Mouse (Mus musculus) neural tube, embryonic 13.5 days (tissue): Measurements from ENCODE around the gene Pik3c2a. TPM values are rescaled to one million over a fixed set of nuclear protein-coding genes. Genes with fewer than 3 reads are reported as not detected.

ENCODE experiments used
- ATAC-seq: fragments of 200-750 bp; cut with Nextera tagmentation; 2 replicates; pipeline ENCODE4 v1.8.0; 2017; ENCODE audit warnings: low read depth, mild to moderate bottlenecking, moderate TSS enrichment, moderate library complexity
- H3K27ac ChIP-seq: fragments of 300-500 bp; sonication (generic); replicated peaks from 2 replicates; pipeline ENCODE4 v1.5.1; 2015; ENCODE audit warnings: moderate library complexity, mild to moderate bottlenecking, inconsistent platforms
- H3K27me3 ChIP-seq: fragments of 300-500 bp; sonication (generic); 2 replicates; pipeline ENCODE4 v1.6.1; 2015; ENCODE audit warnings: mild to moderate bottlenecking, inconsistent platforms
- H3K36me3 ChIP-seq: fragments of 300-500 bp; sonication (generic); 2 replicates; pipeline ENCODE4 v1.6.1; 2015; ENCODE audit warnings: mild to moderate bottlenecking, inconsistent platforms
- H3K4me1 ChIP-seq: fragments of 300-500 bp; sonication (generic); replicated peaks from 2 replicates; pipeline ENCODE4 v1.6.1; 2015; ENCODE audit warnings: inconsistent platforms
- H3K4me2 ChIP-seq: fragments of 300-500 bp; sonication (generic); 2 replicates; pipeline ENCODE4 v1.6.1; 2015; ENCODE audit warnings: inconsistent platforms, mild to moderate bottlenecking, moderate library complexity
- H3K4me3 ChIP-seq: fragments of 300-500 bp; sonication (generic); 2 replicates; pipeline ENCODE4 v1.5.1; 2015; ENCODE audit warnings: mild to moderate bottlenecking, inconsistent platforms
- H3K9ac ChIP-seq: fragments of 300-500 bp; sonication (generic); 2 replicates; pipeline ENCODE4 v1.6.1; 2015; ENCODE audit warnings: moderate library complexity, mild to moderate bottlenecking, inconsistent platforms
- H3K9me3 ChIP-seq: fragments of 300-500 bp; sonication (generic); 2 replicates; pipeline ENCODE4 v1.6.1; 2016; ENCODE audit warnings: inconsistent platforms
- WGBS: fragments of 180-500 bp; shearing (Covaris S2); methylation state at CpG from one replicate; pipeline ENCODE4 v1.1.7; 2015; 5-methylcytosine and 5-hydroxymethylcytosine counted together
- polyA plus RNA-seq: library from polyadenylated mRNA; unstranded; fragments of >200 nt; fragmentation: Nextera tagmentation; extraction: Ambion mirVana; gene quantifications from 2 replicates; pipeline ENCODE4 v1.2.1, GENCODE M21; 2015

Pik3c2a gene
- polyA plus RNA-seq = 17.3 TPM in 2 replicates

- Histone ChIP-seq H3K4me2 (peak within 1 kb of the TSS; percentile 90), H3K9ac (peak within 1 kb of the TSS; percentile 91), H3K27me3 (no peaks in the 10 kb centered on the region), H3K36me3 (no peaks in the 10 kb centered on the region), H3K4me3 (peak within 1 kb of the TSS; percentile 86), H3K4me1 (peaks cover 41% of the 10 kb centered on the region), H3K9me3 (no peaks in the 10 kb centered on the region), H3K27ac (peak within 1 kb of the TSS; percentile 95)
- peak; percentile 99 for ATAC-seq
- WGBS = under 1% methylated on average over 63 of the region's 72 CpGs
These were observed at the start of gene Pik3c2a for GRCm38 (mm10) chr7:116443004-116443696. Pik3c2a (minus strand) TSS chr7:116443449.

- no peaks in the 10 kb centered on the region for H3K9me3 ChIP-seq
- ATAC-seq = no peak
- H3K4me2 ChIP-seq = no peak overlapping the region
- no peak overlapping the region for H3K9ac ChIP-seq
- WGBS = 76% methylated on average over 4 of the region's 4 CpGs
- no peaks in the 10 kb centered on the region for H3K27me3 ChIP-seq
- no peak overlapping the region for H3K4me3 ChIP-seq
- H3K27ac ChIP-seq = no peak overlapping the region
- H3K4me1 ChIP-seq = no peaks in the 10 kb centered on the region
- no peaks in the 10 kb centered on the region for H3K36me3 ChIP-seq
These were observed 47.9 kb upstream of the Pik3c2a start for GRCm38 (mm10) chr7:116491113-116491512.

GRCm38 (mm10) chr7:116485062-116485601, 41.9 kb upstream of the Pik3c2a start:
- Histone ChIP-seq H3K27me3 (no peaks in the 10 kb centered on the region), H3K27ac (no peak overlapping the region), H3K9me3 (no peaks in the 10 kb centered on the region), H3K4me3 (no peak overlapping the region), H3K4me1 (no peaks in the 10 kb centered on the region), H3K36me3 (no peaks in the 10 kb centered on the region), H3K4me2 (no peak overlapping the region), H3K9ac (no peak overlapping the region)
- WGBS = 88% methylated on average over 1 of the region's 1 CpGs
- no peak for ATAC-seq

- Histone ChIP-seq H3K4me3 (no peak overlapping the region), H3K9me3 (no peaks in the 10 kb centered on the region), H3K4me2 (no peak overlapping the region), H3K27ac (no peak overlapping the region), H3K36me3 (no peaks in the 10 kb centered on the region), H3K9ac (no peak overlapping the region), H3K27me3 (no peaks in the 10 kb centered on the region), H3K4me1 (no peaks in the 10 kb centered on the region)
- WGBS = 91% methylated on average over 5 of the region's 5 CpGs
- no peak for ATAC-seq
These were observed 41.0 kb upstream of the Pik3c2a start for GRCm38 (mm10) chr7:116484213-116484612.

- Histone ChIP-seq H3K9ac (no peak overlapping the region), H3K4me1 (no peaks in the 10 kb centered on the region), H3K36me3 (no peaks in the 10 kb centered on the region), H3K9me3 (no peaks in the 10 kb centered on the region), H3K27me3 (no peaks in the 10 kb centered on the region), H3K27ac (no peak overlapping the region), H3K4me2 (no peak overlapping the region), H3K4me3 (no peak overlapping the region)
- ATAC-seq = no peak
- 94% methylated on average over 5 of the region's 5 CpGs for WGBS
These were observed 40.5 kb upstream of the Pik3c2a start for GRCm38 (mm10) chr7:116483782-116484181.

GRCm38 (mm10) chr7:116483106-116483505, 39.9 kb upstream of the Pik3c2a start:
- Histone ChIP-seq H3K36me3 (no peaks in the 10 kb centered on the region), H3K27ac (no peak overlapping the region), H3K9ac (no peak overlapping the region), H3K4me1 (no peaks in the 10 kb centered on the region), H3K9me3 (no peaks in the 10 kb centered on the region), H3K4me2 (no peak overlapping the region), H3K4me3 (no peak overlapping the region), H3K27me3 (no peaks in the 10 kb centered on the region)
- 38% methylated on average over 1 of the region's 1 CpGs for WGBS
- no peak for ATAC-seq

GRCm38 (mm10) chr7:116476264-116476663, 33.0 kb upstream of the Pik3c2a start:
- no peak overlapping the region for H3K4me3 ChIP-seq
- no peak overlapping the region for H3K27ac ChIP-seq
- H3K9me3 ChIP-seq = no peaks in the 10 kb centered on the region
- H3K4me1 ChIP-seq = no peaks in the 10 kb centered on the region
- no peaks in the 10 kb centered on the region for H3K36me3 ChIP-seq
- no peak overlapping the region for H3K4me2 ChIP-seq
- 83% methylated on average over 5 of the region's 5 CpGs for WGBS
- no peak overlapping the region for H3K9ac ChIP-seq
- no peak for ATAC-seq
- no peaks in the 10 kb centered on the region for H3K27me3 ChIP-seq

GRCm38 (mm10) chr7:116475836-116476235, 32.6 kb upstream of the Pik3c2a start:
- Histone ChIP-seq H3K9me3 (no peaks in the 10 kb centered on the region), H3K27me3 (no peaks in the 10 kb centered on the region), H3K4me3 (no peak overlapping the region), H3K36me3 (no peaks in the 10 kb centered on the region), H3K4me1 (no peaks in the 10 kb centered on the region), H3K4me2 (no peak overlapping the region), H3K27ac (no peak overlapping the region), H3K9ac (no peak overlapping the region)
- no peak for ATAC-seq

GRCm38 (mm10) chr7:116462114-116462513, 18.9 kb upstream of the Pik3c2a start:
- ATAC-seq = no peak
- WGBS = 65% methylated on average over 8 of the region's 8 CpGs
- Histone ChIP-seq H3K9ac (no peak overlapping the region), H3K27ac (no peak overlapping the region), H3K4me2 (no peak overlapping the region), H3K27me3 (no peaks in the 10 kb centered on the region), H3K4me1 (no peaks in the 10 kb centered on the region), H3K9me3 (no peaks in the 10 kb centered on the region), H3K36me3 (no peaks in the 10 kb centered on the region), H3K4me3 (no peak overlapping the region)

- ATAC-seq = no peak
- no peaks in the 10 kb centered on the region for H3K36me3 ChIP-seq
- no peak overlapping the region for H3K4me2 ChIP-seq
- no peaks in the 10 kb centered on the region for H3K4me1 ChIP-seq
- no peak overlapping the region for H3K4me3 ChIP-seq
- H3K27me3 ChIP-seq = no peaks in the 10 kb centered on the region
- WGBS = 46% methylated on average over 3 of the region's 3 CpGs
- no peak overlapping the region for H3K9ac ChIP-seq
- H3K9me3 ChIP-seq = no peaks in the 10 kb centered on the region
- H3K27ac ChIP-seq = no peak overlapping the region
These were observed 15.8 kb upstream of the Pik3c2a start for GRCm38 (mm10) chr7:116458985-116459441.

GRCm38 (mm10) chr7:116457391-116457790, 14.1 kb upstream of the Pik3c2a start:
- ATAC-seq = no peak
- H3K4me1 ChIP-seq = no peaks in the 10 kb centered on the region
- 83% methylated on average over 6 of the region's 6 CpGs for WGBS
- H3K27ac ChIP-seq = no peak overlapping the region
- no peak overlapping the region for H3K4me2 ChIP-seq
- H3K36me3 ChIP-seq = no peaks in the 10 kb centered on the region
- H3K27me3 ChIP-seq = no peaks in the 10 kb centered on the region
- H3K9ac ChIP-seq = no peak overlapping the region
- no peaks in the 10 kb centered on the region for H3K9me3 ChIP-seq
- no peak overlapping the region for H3K4me3 ChIP-seq

GRCm38 (mm10) chr7:116456964-116457363, 13.7 kb upstream of the Pik3c2a start:
- Histone ChIP-seq H3K27me3 (no peaks in the 10 kb centered on the region), H3K4me2 (no peak overlapping the region), H3K4me1 (no peaks in the 10 kb centered on the region), H3K27ac (no peak overlapping the region), H3K9ac (no peak overlapping the region), H3K9me3 (no peaks in the 10 kb centered on the region), H3K36me3 (no peaks in the 10 kb centered on the region), H3K4me3 (no peak overlapping the region)
- no peak for ATAC-seq
- WGBS = 81% methylated on average over 4 of the region's 4 CpGs

- no peak for ATAC-seq
- H3K27me3 ChIP-seq = no peaks in the 10 kb centered on the region
- no peak overlapping the region for H3K9ac ChIP-seq
- no peaks in the 10 kb centered on the region for H3K36me3 ChIP-seq
- 78% methylated on average over 3 of the region's 3 CpGs for WGBS
- H3K4me3 ChIP-seq = no peak overlapping the region
- peaks cover 27% of the 10 kb centered on the region for H3K4me1 ChIP-seq
- H3K9me3 ChIP-seq = no peaks in the 10 kb centered on the region
- H3K4me2 ChIP-seq = no peak overlapping the region
- H3K27ac ChIP-seq = no peak overlapping the region
These were observed 3.4 kb upstream of the Pik3c2a start for GRCm38 (mm10) chr7:116446645-116447044.
